Mouse (Mus musculus) forebrain, embryonic 11.5 days (tissue): ENCODE measurements around the gene Gpd2. TPM values are rescaled to one million over a fixed set of nuclear protein-coding genes. Genes with fewer than 3 reads are reported as not detected.
A peak's percentile ranks its signal among the peaks of the same experiment; 100 is the strongest.

Experiments used
- ATAC-seq: fragments of 200-750 bp; cut with Nextera tagmentation; replicated peaks from 2 replicates; pipeline ENCODE4 v1.8.0; 2017; ENCODE audit warnings: moderate TSS enrichment; ENCODE audit not compliant: low FRiP score
- DNase-seq: peaks from one replicate; pipeline ENCODE4 v3.0.0-alpha.2; 2017; ENCODE audit warnings: low spot score
- H3K27ac ChIP-seq: fragments of 300-500 bp; sonication (generic); 2 replicates; pipeline ENCODE4 v1.5.1; 2014; ENCODE audit warnings: low read depth, low read length
- H3K27me3 ChIP-seq: fragments of 300-500 bp; sonication (generic); 2 replicates; pipeline ENCODE4 v1.6.1; 2014; ENCODE audit warnings: mild to moderate bottlenecking, low read length, mixed read lengths; ENCODE audit not compliant: control insufficient read depth, insufficient read depth
- H3K36me3 ChIP-seq: fragments of 300-500 bp; sonication (generic); 2 replicates; pipeline ENCODE4 v1.6.1; 2014; ENCODE audit warnings: mild to moderate bottlenecking, low read length, moderate library complexity, mixed read lengths; ENCODE audit not compliant: control insufficient read depth, insufficient read depth
- H3K4me1 ChIP-seq: fragments of 300-500 bp; sonication (generic); replicated peaks from 2 replicates; pipeline ENCODE4 v1.6.1; 2014; ENCODE audit warnings: low read length, mixed read lengths; ENCODE audit not compliant: control insufficient read depth, insufficient read depth
- H3K4me2 ChIP-seq: fragments of 300-500 bp; sonication (generic); 2 replicates; pipeline ENCODE4 v1.6.1; 2014; ENCODE audit warnings: low read depth, mild to moderate bottlenecking, low read length, moderate library complexity, mixed read lengths; ENCODE audit not compliant: severe bottlenecking
- H3K4me3 ChIP-seq: fragments of 300-500 bp; sonication (generic); 2 replicates; pipeline ENCODE4 v1.5.1; 2014; ENCODE audit warnings: low read depth, low read length
- H3K9ac ChIP-seq: fragments of 300-500 bp; sonication (generic); 2 replicates; pipeline ENCODE4 v1.6.1; 2014; ENCODE audit warnings: low read length
- H3K9me3 ChIP-seq: fragments of 300-500 bp; sonication (generic); 2 replicates; pipeline ENCODE4 v1.6.1; 2016; ENCODE audit warnings: low read length, mixed read lengths; ENCODE audit not compliant: control insufficient read depth
- WGBS: fragments of 180-500 bp; shearing (Covaris S2); extraction: QIAGEN DNeasy Blood & Tissue Kit; methylation state at CpG from one replicate; pipeline ENCODE4 v1.1.7; 2014; 5-methylcytosine and 5-hydroxymethylcytosine counted together
- polyA plus RNA-seq: library from polyadenylated mRNA; unstranded; fragments of >200 nt; fragmentation: Nextera tagmentation; extraction: Ambion mirVana; gene quantifications from 2 replicates; pipeline ENCODE4 v1.2.1, GENCODE M21; 2014

The Gpd2 gene
- polyA plus RNA-seq, 1 experiment from 2014 or later = 29.0 TPM

- no peak overlapping the region for H3K4me3 ChIP-seq
- no peak overlapping the region for H3K27ac ChIP-seq
- 95% methylated on average over 4 of the region's 4 CpGs for WGBS
- no peak for DNase-seq
- no peak for ATAC-seq
- no peaks in the 10 kb centered on the region for H3K27me3 ChIP-seq
- no peak overlapping the region for H3K4me2 ChIP-seq
- no peaks in the 10 kb centered on the region for H3K36me3 ChIP-seq
- no peak overlapping the region for H3K9ac ChIP-seq
- no peaks in the 10 kb centered on the region for H3K9me3 ChIP-seq
- no peaks in the 10 kb centered on the region for H3K4me1 ChIP-seq
These were observed 59.8 kb downstream of the Gpd2 start for GRCm38 (mm10) chr2:57297226-57297625.

GRCm38 (mm10) chr2:57301539-57301938, 64.1 kb downstream of the Gpd2 start:
- Histone ChIP-seq H3K9me3 (no peaks in the 10 kb centered on the region), H3K4me1 (no peaks in the 10 kb centered on the region), H3K9ac (no peak overlapping the region), H3K36me3 (no peaks in the 10 kb centered on the region), H3K27me3 (no peaks in the 10 kb centered on the region), H3K4me3 (no peak overlapping the region), H3K4me2 (no peak overlapping the region), H3K27ac (no peak overlapping the region)
- no peak for DNase-seq
- ATAC-seq = peak; percentile 36; the same call in 1 of the 2 replicates
- WGBS = 44% methylated on average over 3 of the region's 3 CpGs

GRCm38 (mm10) chr2:57304212-57304611, 66.8 kb downstream of the Gpd2 start:
- WGBS = 90% methylated on average over 4 of the region's 4 CpGs

GRCm38 (mm10) chr2:57312268-57312797, 74.9 kb downstream of the Gpd2 start:
- ATAC-seq = no peak

More at GRCm38 (mm10) chr2:57304212-57304611, 66.8 kb downstream of the Gpd2 start:
- Histone ChIP-seq H3K27ac (no peak overlapping the region), H3K4me3 (no peak overlapping the region), H3K27me3 (no peaks in the 10 kb centered on the region), H3K9ac (no peak overlapping the region), H3K4me1 (no peaks in the 10 kb centered on the region), H3K4me2 (no peak overlapping the region), H3K9me3 (no peaks in the 10 kb centered on the region), H3K36me3 (no peaks in the 10 kb centered on the region)
- no peak for DNase-seq
- no peak for ATAC-seq

GRCm38 (mm10) chr2:57316055-57316454, 78.6 kb downstream of the Gpd2 start:
- H3K27me3 ChIP-seq = no peaks in the 10 kb centered on the region
- no peaks in the 10 kb centered on the region for H3K36me3 ChIP-seq
- no peak overlapping the region for H3K9ac ChIP-seq
- H3K9me3 ChIP-seq = no peaks in the 10 kb centered on the region
- DNase-seq = no peak
- H3K27ac ChIP-seq = no peak overlapping the region
- H3K4me2 ChIP-seq = no peak overlapping the region
- no peak overlapping the region for H3K4me3 ChIP-seq
- WGBS = 60% methylated on average over 2 of the region's 2 CpGs
- H3K4me1 ChIP-seq = no peaks in the 10 kb centered on the region
- no peak for ATAC-seq

More at GRCm38 (mm10) chr2:57312268-57312797, 74.9 kb downstream of the Gpd2 start:
- 62% methylated on average over 7 of the region's 7 CpGs for WGBS
- Histone ChIP-seq H3K36me3 (no peaks in the 10 kb centered on the region), H3K4me3 (no peak overlapping the region), H3K27ac (no peak overlapping the region), H3K4me2 (no peak overlapping the region), H3K27me3 (no peaks in the 10 kb centered on the region), H3K9me3 (no peaks in the 10 kb centered on the region), H3K9ac (no peak overlapping the region), H3K4me1 (no peaks in the 10 kb centered on the region)
- no peak for DNase-seq

- no peak for DNase-seq
- Histone ChIP-seq H3K4me2 (no peak overlapping the region), H3K36me3 (no peaks in the 10 kb centered on the region), H3K4me3 (no peak overlapping the region), H3K9me3 (no peaks in the 10 kb centered on the region), H3K27ac (no peak overlapping the region), H3K27me3 (no peaks in the 10 kb centered on the region), H3K4me1 (no peaks in the 10 kb centered on the region), H3K9ac (no peak overlapping the region)
- no peak for ATAC-seq
- WGBS = 38% methylated on average over 3 of the region's 3 CpGs
These were observed 80.9 kb downstream of the Gpd2 start for GRCm38 (mm10) chr2:57318336-57318735.

GRCm38 (mm10) chr2:57326091-57326490, 88.7 kb downstream of the Gpd2 start:
- Histone ChIP-seq H3K4me3 (no peak overlapping the region), H3K9me3 (no peaks in the 10 kb centered on the region), H3K27me3 (no peaks in the 10 kb centered on the region), H3K4me2 (no peak overlapping the region), H3K27ac (no peak overlapping the region), H3K36me3 (no peaks in the 10 kb centered on the region), H3K4me1 (no peaks in the 10 kb centered on the region), H3K9ac (no peak overlapping the region)
- no peak for ATAC-seq
- WGBS = 92% methylated on average over 8 of the region's 8 CpGs
- no peak for DNase-seq

- Histone ChIP-seq H3K27ac (no peak overlapping the region), H3K4me1 (no peaks in the 10 kb centered on the region), H3K4me2 (no peak overlapping the region), H3K27me3 (no peaks in the 10 kb centered on the region), H3K9ac (no peak overlapping the region), H3K36me3 (no peaks in the 10 kb centered on the region), H3K9me3 (no peaks in the 10 kb centered on the region), H3K4me3 (no peak overlapping the region)
- DNase-seq = no peak
- ATAC-seq = no peak
- 77% methylated on average over 7 of the region's 7 CpGs for WGBS
These were observed 91.9 kb downstream of the Gpd2 start for GRCm38 (mm10) chr2:57329327-57329726.

- no peak overlapping the region for H3K4me2 ChIP-seq
- no peak overlapping the region for H3K4me3 ChIP-seq
- no peaks in the 10 kb centered on the region for H3K9me3 ChIP-seq
- WGBS = 77% methylated on average over 3 of the region's 3 CpGs
- no peaks in the 10 kb centered on the region for H3K36me3 ChIP-seq
- H3K4me1 ChIP-seq = no peaks in the 10 kb centered on the region
- H3K27me3 ChIP-seq = no peaks in the 10 kb centered on the region
- DNase-seq (no peak), ATAC-seq (no peak)
- no peak overlapping the region for H3K27ac ChIP-seq
- no peak overlapping the region for H3K9ac ChIP-seq
These were observed 93.4 kb downstream of the Gpd2 start for GRCm38 (mm10) chr2:57330812-57331211.
